Mouse (Mus musculus) heart, postnatal 0 days (tissue): ENCODE results near the gene Mindy4b-ps.

ENCODE experiments used
- CTCF ChIP-seq: IDR thresholded peaks from 2 replicates; pipeline ENCODE4 v1.5.1; 2016; ENCODE audit warnings: antibody characterized with exemption, control low read depth, low read depth
- EP300 ChIP-seq: IDR thresholded peaks from 2 replicates; pipeline ENCODE4 v1.6.1; 2016; ENCODE audit warnings: antibody characterized with exemption, low read depth

- TF ChIP-seq CTCF, result no peak
- no peak for TF ChIP-seq EP300
Measured at GRCm38 (mm10) chr3:58809111-58809915, 12.8 kb downstream of the Mindy4b-ps start.
